Mouse (Mus musculus): ENCODE data around the gene G3bp2.

GRCm38 (mm10) chr5:92096786-92097185, 13.3 kb upstream of the G3bp2 start:
- TF ChIP-seq TAL1 (IDR thresholded peaks at IDR 0.05; ENCODE audit: low read length) (no peak), GATA1 (IDR thresholded peaks at IDR 0.05; ENCODE audit: low read length) (no peak)
